Mouse (Mus musculus): ENCODE results near the gene Arntl.

Arntl gene

GRCm38 (mm10) chr7:113249134-113249825 is 42.0 kb downstream of the Arntl start:
- DNase-seq (ENCODE audit: low read depth, low spot score), result peak; percentile 64

- peak; percentile 85 for DNase-seq (ENCODE audit: low read depth, low spot score)
These were observed 43.2 kb downstream of the Arntl start for GRCm38 (mm10) chr7:113250433-113250991.

GRCm38 (mm10) chr7:113251001-113251400 is 43.7 kb downstream of the Arntl start:
- peak; percentile 52 for DNase-seq (ENCODE audit: low read depth, low spot score)

DNA sequence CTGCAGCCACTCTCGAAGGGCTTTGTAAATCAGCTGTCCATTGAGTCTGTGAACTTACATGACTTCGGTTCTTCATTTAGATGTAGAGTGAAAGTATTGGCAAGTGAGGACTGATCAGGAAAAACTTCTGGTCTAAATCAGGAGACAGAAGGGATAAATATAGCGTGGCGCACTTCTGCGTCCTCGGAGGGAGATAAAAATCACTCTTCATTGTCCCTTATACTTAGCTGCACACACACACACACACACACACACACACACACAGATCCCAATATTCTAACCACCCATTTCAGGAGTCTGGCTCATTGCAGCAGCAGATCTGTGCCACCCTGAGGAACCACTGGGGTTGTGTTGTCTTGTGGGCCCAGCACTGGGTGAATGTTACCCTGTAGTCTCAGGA is 44.3 kb downstream of the Arntl start:
- DNase-seq (ENCODE audit: low read depth, low spot score), result no peak

DNA sequence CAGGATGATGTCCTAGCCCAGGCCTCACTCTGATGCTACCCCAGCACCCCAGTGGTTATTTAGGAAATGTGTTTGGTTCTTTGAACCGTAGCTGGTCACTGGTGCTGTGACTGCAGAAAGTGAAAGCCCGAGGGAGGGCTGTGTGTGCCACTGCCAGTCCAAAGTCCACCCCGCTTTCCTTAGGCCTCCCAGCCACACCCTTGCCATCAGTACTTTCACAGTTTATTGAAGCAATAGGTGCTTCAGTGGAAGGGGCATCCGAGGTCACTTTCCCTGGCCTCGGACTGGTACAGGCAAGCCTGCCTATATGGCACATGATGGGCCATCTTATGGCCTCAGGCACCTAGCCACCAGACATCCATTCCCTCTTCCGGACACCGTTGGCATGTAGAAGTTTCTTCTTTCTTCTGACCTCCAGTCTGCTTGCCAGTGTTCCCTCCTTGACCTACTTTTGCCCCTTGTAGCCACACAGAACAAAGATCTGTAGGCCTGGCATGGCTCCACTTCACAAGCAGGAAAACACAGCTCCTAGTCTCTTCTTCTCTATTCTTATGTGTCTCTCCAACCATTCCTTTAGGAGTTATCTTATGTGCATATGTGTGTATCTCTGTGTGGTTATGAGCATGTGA is 46.6 kb downstream of the Arntl start:
- no peak for DNase-seq (ENCODE audit: low read depth, low spot score)

- DNase-seq (ENCODE audit: low read depth, low spot score), result peak; percentile 83
These were observed 48.8 kb downstream of the Arntl start for GRCm38 (mm10) chr7:113256046-113256445.

GRCm38 (mm10) chr7:113258430-113258829 is 51.2 kb downstream of the Arntl start:
- DNase-seq (ENCODE audit: low read depth, low spot score), result peak; percentile 63

DNA sequence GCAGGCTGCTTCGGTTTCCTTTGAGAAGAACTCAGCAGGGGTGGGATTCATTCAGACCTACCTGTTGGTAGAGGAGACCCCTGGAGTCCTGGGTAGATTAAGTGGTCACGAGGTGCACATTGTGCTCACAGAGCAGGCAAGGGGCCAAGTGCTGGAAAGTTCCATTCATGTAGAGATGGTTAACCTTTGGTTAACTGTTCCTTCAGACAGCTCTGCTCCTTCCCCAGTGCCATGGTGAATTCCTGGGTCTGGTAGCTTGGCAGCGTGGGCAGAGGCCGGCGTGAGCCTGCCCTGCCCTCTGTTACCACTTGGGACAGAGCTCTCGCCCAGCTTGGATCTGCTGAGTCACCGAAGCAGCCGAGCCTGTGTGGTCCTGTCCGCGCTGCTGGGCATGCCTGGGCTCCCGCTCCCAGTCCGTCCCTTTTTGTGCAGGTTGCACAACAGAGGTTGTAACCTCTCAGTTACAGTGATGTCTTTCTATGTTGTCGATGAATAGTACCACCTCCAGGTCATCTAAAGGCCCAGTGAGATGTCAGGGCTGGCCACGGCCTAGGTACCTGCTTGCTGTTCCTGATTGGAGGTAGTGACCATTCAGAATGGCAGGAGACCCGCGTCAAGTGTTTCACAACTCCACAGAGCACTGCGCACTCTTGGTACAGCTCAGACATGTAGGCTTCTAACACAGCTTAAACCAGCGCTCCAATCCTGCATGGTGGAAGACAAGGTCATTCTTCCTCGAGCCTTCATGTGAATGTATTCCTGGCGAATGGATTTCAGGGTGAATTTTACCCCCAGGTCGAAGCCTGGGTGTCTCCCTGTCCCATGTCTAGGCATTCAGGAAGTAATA is 53.3 kb downstream of the Arntl start:
- peak; percentile 63 for DNase-seq (ENCODE audit: low read depth, low spot score)

DNA sequence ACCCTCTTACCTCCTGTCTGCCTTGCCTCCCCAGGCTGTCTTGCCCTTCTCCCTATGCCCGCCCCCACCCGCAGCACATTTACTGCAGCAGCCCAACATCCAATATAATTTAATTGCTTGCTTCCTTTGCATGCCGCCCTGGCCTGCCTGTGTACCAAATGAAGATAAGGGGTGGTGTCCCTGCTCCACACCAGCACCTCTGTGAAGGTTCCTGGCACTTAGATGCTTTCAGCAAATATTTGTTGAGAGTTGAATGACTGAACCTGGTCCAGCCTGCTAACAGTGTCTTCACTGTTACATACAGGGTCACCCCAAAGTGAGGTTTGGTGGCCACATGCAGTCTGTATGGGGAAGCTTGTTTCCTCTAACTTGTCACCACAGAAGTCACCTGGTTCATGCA is 54.4 kb downstream of the Arntl start:
- DNase-seq (ENCODE audit: low read depth, low spot score), result no peak

DNA sequence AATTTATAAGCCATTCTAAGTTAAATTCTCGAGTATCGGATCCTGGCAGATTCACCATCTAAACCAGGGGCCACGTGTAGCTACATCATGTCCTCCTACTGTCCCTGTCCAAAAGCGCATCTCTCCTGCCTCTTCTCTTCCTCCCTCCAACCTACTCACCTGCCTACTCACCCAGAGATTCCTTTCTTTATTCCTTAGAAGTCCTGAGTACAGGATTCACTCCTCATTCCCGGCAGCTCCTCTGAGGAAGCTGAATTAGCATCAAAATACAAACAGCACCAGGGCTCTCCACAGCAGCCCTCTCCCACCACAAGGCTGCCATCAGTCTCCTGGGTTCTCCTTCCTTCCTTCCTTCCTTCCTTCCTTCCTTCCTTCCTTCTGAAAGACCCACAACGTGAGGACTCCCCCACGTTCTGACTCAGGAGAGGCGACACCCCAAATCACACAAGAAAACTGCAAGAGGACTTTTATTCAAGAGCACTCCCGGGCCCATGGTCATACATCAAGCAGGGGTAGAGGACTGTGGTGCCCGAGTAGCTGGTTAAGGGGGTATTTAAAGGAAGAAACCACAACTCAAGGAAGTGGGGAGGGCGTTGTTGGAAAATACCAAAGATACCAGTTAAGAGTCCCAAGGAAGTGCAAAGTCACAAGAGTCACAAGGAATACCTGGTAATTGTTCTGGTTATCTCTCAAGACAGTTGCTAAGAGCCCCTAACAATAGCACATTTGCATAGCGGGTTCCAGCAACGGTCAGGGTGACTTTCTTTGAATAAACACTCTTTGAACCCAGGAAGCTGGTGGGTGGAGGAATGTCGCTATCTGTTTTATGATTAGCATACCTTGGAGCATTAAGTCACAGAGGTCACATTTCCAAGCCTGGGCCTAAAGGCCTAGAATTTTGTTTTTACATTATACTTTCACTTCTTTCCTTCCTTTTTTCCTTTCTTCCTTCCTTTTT is 55.5 kb downstream of the Arntl start:
- peak; percentile 85 for DNase-seq (ENCODE audit: low read depth, low spot score)

GRCm38 (mm10) chr7:113263990-113264389 is 56.7 kb downstream of the Arntl start:
- DNase-seq (ENCODE audit: low read depth, low spot score), result peak; percentile 61

DNA sequence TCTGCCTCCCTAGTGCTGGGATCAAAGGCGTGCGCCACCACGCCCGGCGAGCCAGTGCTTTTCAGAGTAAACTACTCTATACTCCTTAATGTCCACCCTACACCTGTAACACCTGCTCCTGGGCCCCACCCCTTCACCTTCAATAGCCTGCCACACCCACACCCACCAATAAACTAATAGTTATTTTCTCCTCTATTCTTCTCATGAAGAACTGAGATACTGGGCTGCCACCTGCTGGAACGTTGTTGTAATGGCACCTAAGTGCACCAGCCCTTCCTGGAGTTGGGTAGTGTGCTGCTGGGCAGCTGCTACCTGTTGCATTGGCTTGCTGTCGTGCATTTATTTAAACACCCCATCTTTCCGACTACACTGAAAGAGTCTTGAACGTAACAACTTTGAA is 61.0 kb downstream of the Arntl start:
- DNase-seq (ENCODE audit: low read depth, low spot score), result peak; percentile 88

GRCm38 (mm10) chr7:113269081-113269480 is 61.8 kb downstream of the Arntl start:
- DNase-seq (ENCODE audit: low read depth, low spot score), result no peak

DNA sequence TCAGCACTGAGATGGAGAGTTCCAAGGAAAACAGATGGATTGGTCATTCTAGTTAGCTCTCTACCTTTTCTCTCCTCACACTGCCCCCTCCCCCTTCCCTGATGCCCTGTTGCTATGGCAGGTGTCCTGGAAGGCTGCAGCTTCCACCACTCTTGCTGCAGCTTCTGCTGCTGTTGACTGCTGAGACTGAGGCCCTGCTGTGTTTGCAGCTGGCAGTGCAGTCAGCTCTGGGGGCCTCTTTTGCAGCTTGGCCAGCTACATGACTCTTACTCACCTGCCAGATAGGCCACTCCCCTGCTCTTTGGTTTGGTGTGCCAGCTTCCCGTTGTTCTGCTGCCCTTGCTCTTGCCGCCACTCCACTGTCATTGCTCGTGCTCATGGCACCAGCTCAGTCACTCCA is 62.7 kb downstream of the Arntl start:
- DNase-seq (ENCODE audit: low read depth, low spot score), result no peak

GRCm38 (mm10) chr7:113270551-113270950 is 63.3 kb downstream of the Arntl start:
- DNase-seq (ENCODE audit: low read depth, low spot score), result no peak

- peak; percentile 6 for DNase-seq (ENCODE audit: low read depth, low spot score)
These were observed 63.7 kb downstream of the Arntl start for GRCm38 (mm10) chr7:113270991-113271390.

- no peak for DNase-seq (ENCODE audit: low read depth, low spot score)
These were observed 65.2 kb downstream of the Arntl start for GRCm38 (mm10) chr7:113272338-113272997.

GRCm38 (mm10) chr7:113277245-113277644 is 70.0 kb downstream of the Arntl start:
- DNase-seq (ENCODE audit: low read depth, low spot score), result no peak

DNA sequence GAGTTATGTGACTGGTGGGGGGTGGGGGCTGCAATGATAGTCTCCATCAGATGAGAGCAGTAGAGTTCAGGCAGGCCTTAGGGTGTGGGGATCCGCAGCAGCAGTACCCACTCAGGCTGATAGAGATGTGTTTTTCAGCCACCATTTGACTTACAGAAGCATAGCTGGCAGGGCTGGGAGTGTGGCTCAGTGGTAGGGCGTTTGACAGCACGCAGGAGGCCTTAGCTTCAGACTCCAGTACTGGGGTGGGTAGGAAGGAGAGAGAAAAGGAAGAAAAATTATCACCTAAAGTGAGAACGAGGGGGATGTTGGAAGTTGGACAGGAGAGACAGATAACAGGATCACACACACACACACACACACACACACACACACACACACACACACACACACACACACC is 71.2 kb downstream of the Arntl start:
- no peak for DNase-seq (ENCODE audit: low read depth, low spot score)

DNA sequence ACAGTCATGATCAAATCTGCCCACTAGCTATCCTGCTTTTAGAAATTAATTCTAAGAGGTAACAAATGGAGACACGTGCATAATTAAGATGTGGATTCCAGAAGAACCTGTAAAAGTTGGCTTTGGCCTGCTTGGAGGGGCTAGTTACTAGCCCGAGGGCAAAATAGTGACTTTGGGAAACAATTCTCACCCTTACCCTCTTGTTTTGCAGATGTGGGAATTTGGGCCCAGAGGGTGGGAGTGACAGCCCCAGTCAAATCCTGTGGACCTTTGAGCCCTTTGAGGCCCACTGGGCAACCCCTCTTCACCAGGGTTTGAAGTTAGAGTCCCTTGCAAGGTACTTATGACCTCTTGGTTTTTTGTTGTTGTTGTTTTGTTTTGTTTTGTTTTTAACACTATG is 72.0 kb downstream of the Arntl start:
- DNase-seq (ENCODE audit: low read depth, low spot score), result peak; percentile 72
